Mouse (Mus musculus) spleen, postnatal 4 days (tissue): ENCODE results near the gene Map2k6.

Source experiments
- DNase-seq, 2 experiments: peaks; one replicate each; pipeline ENCODE4 v3.0.0; 2022; ENCODE audit warnings: low spot score in 2 of 2

Gene Map2k6

DNA sequence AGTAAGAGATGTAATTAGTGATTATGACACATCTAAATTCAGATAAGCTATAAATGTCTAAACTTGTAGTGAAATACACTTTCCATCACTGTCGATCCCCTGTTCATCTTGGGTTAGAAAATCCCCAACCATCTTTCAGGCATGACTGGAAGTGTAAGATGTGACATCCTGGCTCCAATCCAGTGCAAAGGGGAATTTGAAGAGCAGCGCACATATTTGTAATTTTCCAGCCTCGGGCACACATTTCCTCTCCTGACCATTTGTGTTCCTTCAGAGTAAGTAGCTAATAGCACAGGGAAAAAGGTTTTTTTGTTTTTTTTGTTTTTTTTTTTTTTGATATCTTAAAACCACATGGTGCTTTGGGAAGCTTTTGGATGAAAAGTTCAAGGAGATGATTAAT lies 146.5 kb downstream of the Map2k6 start:
- DNase-seq: no peak

DNA sequence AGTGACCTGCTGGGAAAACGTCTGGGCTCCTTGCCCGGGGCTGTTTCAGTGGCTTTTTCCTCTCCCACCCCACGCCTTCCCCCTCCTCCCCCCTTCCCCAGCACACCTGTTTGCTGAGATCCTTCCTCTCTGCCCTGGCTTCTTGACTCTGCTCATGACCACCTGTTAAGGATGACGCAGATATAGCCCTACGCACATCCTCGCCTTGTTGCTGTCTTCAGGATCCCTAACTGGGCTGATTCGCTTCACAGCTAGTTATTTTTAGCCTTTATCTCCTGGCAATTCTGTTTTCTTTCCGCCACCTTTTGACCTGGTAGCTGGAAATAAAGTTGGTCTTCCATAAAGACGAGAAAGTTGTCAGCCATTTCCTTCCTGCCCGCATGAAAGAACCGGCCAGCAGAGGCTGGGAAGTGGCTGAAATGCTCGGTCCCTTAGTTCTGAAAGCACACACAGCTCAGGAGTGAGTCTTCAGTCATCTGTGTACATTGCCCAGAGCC lies 152.6 kb downstream of the Map2k6 start:
- no peak for DNase-seq

DNA sequence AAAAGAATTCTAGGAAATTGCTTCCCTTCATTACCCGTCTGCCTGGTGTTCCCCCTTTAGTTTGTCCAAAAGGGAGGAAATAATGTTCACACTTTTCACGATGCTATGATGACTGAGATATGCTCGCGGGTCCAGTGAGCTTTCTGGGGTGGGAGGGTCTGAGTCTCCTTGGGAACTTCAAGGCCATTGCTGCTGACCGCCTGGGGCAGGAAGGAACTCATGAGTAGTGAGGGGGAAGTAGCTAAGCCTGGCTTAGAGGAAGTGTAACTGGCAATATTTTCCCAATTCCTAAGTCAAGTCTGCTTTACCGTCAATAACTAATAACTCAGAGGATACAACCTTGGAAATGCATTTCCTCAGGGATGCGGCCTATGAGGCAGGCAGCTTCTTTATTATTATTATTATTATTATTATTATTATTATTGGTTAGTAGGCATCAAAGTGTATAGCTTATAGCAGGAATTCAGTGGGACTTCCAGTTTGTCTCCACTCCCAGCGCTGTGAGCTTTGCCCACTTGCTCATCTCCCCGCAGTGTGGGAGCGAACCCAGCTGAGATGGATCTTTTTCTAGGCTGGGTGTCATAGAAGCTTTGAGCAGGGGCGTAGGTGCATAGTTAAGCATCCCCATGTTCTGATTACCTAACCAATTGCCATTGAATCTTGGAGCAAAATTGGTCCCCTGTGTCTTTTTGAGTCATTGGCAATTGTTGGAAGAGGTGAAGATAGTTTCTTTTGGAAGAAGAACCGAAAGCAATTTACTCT lies 163.6 kb downstream of the Map2k6 start:
- no peak for DNase-seq

DNA sequence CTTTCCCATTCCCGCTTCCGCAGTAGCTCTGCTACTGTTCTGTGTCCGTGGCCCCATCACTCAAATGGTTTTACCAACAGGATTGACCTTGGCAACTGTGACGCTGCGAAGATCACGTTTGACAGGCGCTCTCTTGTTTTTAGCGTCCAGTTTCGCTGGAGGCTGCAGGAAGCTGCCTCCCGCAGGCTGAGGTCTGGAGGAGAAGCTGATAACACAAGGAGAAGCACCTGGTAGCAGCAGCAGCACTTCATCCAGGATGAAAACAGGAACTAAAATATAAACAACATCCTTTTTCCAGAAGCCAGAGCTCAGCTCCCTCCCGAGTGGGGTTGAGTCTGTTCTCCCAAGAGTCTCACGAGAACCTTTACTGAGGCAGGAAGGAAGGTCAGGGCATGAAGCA lies 164.3 kb downstream of the Map2k6 start:
- no peak for DNase-seq

DNA sequence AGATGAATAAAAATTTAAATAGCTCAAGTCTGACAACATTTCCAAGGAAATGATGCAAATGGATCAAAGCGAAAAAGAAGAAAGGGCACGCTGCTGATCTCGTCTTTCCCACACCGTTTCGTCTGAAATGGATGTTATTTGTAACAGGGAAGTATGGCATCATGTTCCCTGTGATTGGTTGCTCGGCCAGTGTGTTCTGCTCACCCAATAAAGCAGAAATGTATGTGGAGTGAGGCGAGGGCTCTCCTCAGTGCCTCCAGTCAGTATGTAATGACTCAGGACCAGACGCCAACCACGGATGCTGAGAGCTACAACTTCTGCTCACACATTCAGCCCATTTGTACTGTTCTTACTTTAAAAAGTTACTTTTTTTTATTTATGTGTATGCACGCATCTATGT lies 164.9 kb downstream of the Map2k6 start:
- no peak for DNase-seq

DNA sequence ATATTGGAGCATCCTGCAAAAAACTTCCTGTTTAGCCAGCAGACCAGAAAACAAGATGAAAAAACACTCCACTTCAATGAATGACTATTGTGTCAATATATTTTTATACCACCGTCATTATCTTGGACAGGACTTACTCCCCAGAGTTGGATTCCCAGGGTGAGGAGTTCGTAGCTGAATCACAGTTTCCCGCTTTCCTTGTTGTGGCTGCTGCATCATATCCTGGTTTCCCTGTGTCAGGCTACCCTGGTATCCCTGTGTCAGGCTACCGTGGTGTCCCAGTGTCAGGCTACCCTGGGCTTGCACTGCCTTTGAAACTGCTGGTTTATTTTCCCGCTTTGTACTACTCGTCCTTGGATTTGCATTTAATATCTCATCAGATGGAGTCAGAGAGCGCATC lies 167.4 kb downstream of the Map2k6 start:
- DNase-seq: no peak

DNA sequence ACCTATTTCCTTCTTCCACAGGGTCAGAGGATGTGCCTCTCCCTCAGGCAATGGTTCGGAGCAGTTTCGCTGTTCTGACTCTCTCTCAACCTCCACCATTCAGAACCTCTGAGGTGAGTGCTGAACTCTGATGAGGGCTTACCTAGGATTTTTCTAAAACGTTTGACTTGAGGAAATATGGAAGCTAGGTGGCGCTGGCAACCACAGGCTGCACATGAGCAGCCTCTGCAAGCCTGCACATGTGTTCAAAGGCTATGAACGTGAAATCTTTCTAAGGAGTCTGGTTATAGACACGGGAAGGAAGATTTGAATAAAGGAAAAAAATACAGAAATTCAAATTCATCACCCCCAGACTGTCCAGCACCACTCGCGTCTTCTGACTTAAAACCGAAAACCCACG lies 173.6 kb downstream of the Map2k6 start:
- no peak for DNase-seq
